Mouse (Mus musculus) heart, embryonic 16.5 days (tissue): ENCODE data around the gene Scyl3. TPM values are rescaled to one million over a fixed set of nuclear protein-coding genes. Genes with fewer than 3 reads are reported as not detected.

ENCODE experiments used
- ATAC-seq: fragments of 200-750 bp; cut with Nextera tagmentation; replicated peaks from 2 replicates; pipeline ENCODE4 v1.8.0; 2017; ENCODE audit warnings: moderate number of reproducible peaks; ENCODE audit not compliant: insufficient read depth, low FRiP score; ENCODE audit errors: extremely low read depth
- H3K27ac ChIP-seq: fragments of 300-500 bp; sonication (generic); 2 replicates; pipeline ENCODE4 v1.5.1; 2014; ENCODE audit warnings: mild to moderate bottlenecking, low read length, control low read depth, moderate library complexity
- H3K27me3 ChIP-seq: fragments of 300-500 bp; sonication (generic); 2 replicates; pipeline ENCODE4 v1.6.1; 2014; ENCODE audit warnings: low read length, mixed read lengths; ENCODE audit not compliant: control insufficient read depth, insufficient read depth
- H3K36me3 ChIP-seq: fragments of 300-500 bp; sonication (generic); 2 replicates; pipeline ENCODE4 v1.6.1; 2014; ENCODE audit not compliant: control insufficient read depth, insufficient read depth
- H3K4me1 ChIP-seq: fragments of 300-500 bp; sonication (generic); 2 replicates; pipeline ENCODE4 v1.6.1; 2014; ENCODE audit warnings: low read length, mixed read lengths; ENCODE audit not compliant: control insufficient read depth, insufficient read depth
- H3K4me2 ChIP-seq: fragments of 300-500 bp; sonication (generic); 2 replicates; pipeline ENCODE4 v1.6.1; 2014; ENCODE audit warnings: low read depth, mild to moderate bottlenecking, control low read depth, low read length
- H3K4me3 ChIP-seq: fragments of 300-500 bp; sonication (generic); 2 replicates; pipeline ENCODE4 v1.5.1; 2014; ENCODE audit warnings: mild to moderate bottlenecking, control low read depth, low read length
- H3K9ac ChIP-seq: fragments of 300-500 bp; sonication (generic); 2 replicates; pipeline ENCODE4 v1.6.1; 2014; ENCODE audit warnings: low read length, control low read depth
- H3K9me3 ChIP-seq: fragments of 300-500 bp; sonication (generic); replicated peaks from 2 replicates; pipeline ENCODE4 v1.6.1; 2016; ENCODE audit warnings: low read length; ENCODE audit not compliant: control insufficient read depth
- WGBS: fragments of 180-500 bp; shearing (Covaris S2); extraction: QIAGEN DNeasy Blood & Tissue Kit; methylation state at CpG from one replicate; pipeline ENCODE4 v1.1.7; 2014; 5-methylcytosine and 5-hydroxymethylcytosine counted together
- polyA plus RNA-seq: library from polyadenylated mRNA; unstranded; fragments of >200 nt; fragmentation: Nextera tagmentation; extraction: Ambion mirVana; gene quantifications from 2 replicates; pipeline ENCODE4 v1.2.1, GENCODE M21; 2015

The Scyl3 gene
- polyA plus RNA-seq, 1 experiment from 2014 or later = 10.8 TPM

- H3K9ac ChIP-seq = no peak overlapping the region
- H3K27me3 ChIP-seq = no peaks in the 10 kb centered on the region
- H3K4me2 ChIP-seq = no peak overlapping the region
- ATAC-seq = no peak
- WGBS = 27% methylated on average over 11 of the region's 11 CpGs
- H3K36me3 ChIP-seq = no peaks in the 10 kb centered on the region
- H3K4me1 ChIP-seq = no peaks in the 10 kb centered on the region
- no peak overlapping the region for H3K27ac ChIP-seq
- H3K4me3 ChIP-seq = no peak overlapping the region
- H3K9me3 ChIP-seq = no peaks in the 10 kb centered on the region
Measured at GRCm38 (mm10) chr1:163908389-163908788, 20.5 kb upstream of the Scyl3 start.

GRCm38 (mm10) chr1:163910343-163910742 lies 18.6 kb upstream of the Scyl3 start:
- no peak overlapping the region for H3K27ac ChIP-seq
- H3K4me3 ChIP-seq = no peak overlapping the region
- no peak for ATAC-seq
- 3% methylated on average over 2 of the region's 2 CpGs for WGBS
- no peak overlapping the region for H3K4me2 ChIP-seq
- H3K9ac ChIP-seq = no peak overlapping the region
- no peaks in the 10 kb centered on the region for H3K4me1 ChIP-seq
- H3K27me3 ChIP-seq = no peaks in the 10 kb centered on the region
- H3K36me3 ChIP-seq = no peaks in the 10 kb centered on the region
- no peaks in the 10 kb centered on the region for H3K9me3 ChIP-seq

- no peaks in the 10 kb centered on the region for H3K36me3 ChIP-seq
- H3K4me1 ChIP-seq = no peaks in the 10 kb centered on the region
- no peak overlapping the region for H3K9ac ChIP-seq
- H3K4me3 ChIP-seq = no peak overlapping the region
- H3K27me3 ChIP-seq = no peaks in the 10 kb centered on the region
- H3K27ac ChIP-seq = no peak overlapping the region
- H3K9me3 ChIP-seq = no peaks in the 10 kb centered on the region
- WGBS = 86% methylated on average over 9 of the region's 9 CpGs
- ATAC-seq = no peak
- H3K4me2 ChIP-seq = no peak overlapping the region
Measured at GRCm38 (mm10) chr1:163910785-163911184, 18.1 kb upstream of the Scyl3 start.

- no peaks in the 10 kb centered on the region for H3K9me3 ChIP-seq
- no peak overlapping the region for H3K4me3 ChIP-seq
- no peaks in the 10 kb centered on the region for H3K27me3 ChIP-seq
- no peak overlapping the region for H3K27ac ChIP-seq
- WGBS = 90% methylated on average over 11 of the region's 11 CpGs
- H3K36me3 ChIP-seq = 0 out of 2 replicates have a peak, but pooled peaks cover 2% of the 10 kb centered on the region
- no peaks in the 10 kb centered on the region for H3K4me1 ChIP-seq
- no peak overlapping the region for H3K4me2 ChIP-seq
- no peak overlapping the region for H3K9ac ChIP-seq
- no peak for ATAC-seq
Measured at GRCm38 (mm10) chr1:163911981-163912380, 16.9 kb upstream of the Scyl3 start.

- no peaks in the 10 kb centered on the region for H3K4me1 ChIP-seq
- H3K9ac ChIP-seq = no peak overlapping the region
- H3K27me3 ChIP-seq = no peaks in the 10 kb centered on the region
- H3K27ac ChIP-seq = no peak overlapping the region
- ATAC-seq = no peak
- H3K9me3 ChIP-seq = no peaks in the 10 kb centered on the region
- WGBS = 87% methylated on average over 5 of the region's 5 CpGs
- H3K36me3 ChIP-seq = 0 out of 2 replicates have a peak, but pooled peaks cover 2% of the 10 kb centered on the region
- no peak overlapping the region for H3K4me2 ChIP-seq
- no peak overlapping the region for H3K4me3 ChIP-seq
Measured at GRCm38 (mm10) chr1:163917349-163918160, 11.3 kb upstream of the Scyl3 start.

GRCm38 (mm10) chr1:163924093-163924492 lies 4.8 kb upstream of the Scyl3 start:
- H3K9ac ChIP-seq = no peak overlapping the region
- WGBS = 67% methylated on average over 8 of the region's 8 CpGs
- ATAC-seq = no peak

GRCm38 (mm10) chr1:163929636-163930457 lies 947 bp downstream of the Scyl3 start:
- under 1% methylated on average over 77 of the region's 77 CpGs for WGBS
- Histone ChIP-seq H3K9ac (peak overlapping the region; percentile 94), H3K27ac (peak overlapping the region; percentile 70), H3K9me3 (no peaks in the 10 kb centered on the region), H3K27me3 (no peaks in the 10 kb centered on the region), H3K4me2 (peak overlapping the region; percentile 67), H3K4me1 (peaks cover 7% of the 10 kb centered on the region), H3K36me3 (peaks cover 14% of the 10 kb centered on the region), H3K4me3 (peak overlapping the region; percentile 94)
- ATAC-seq = peak; percentile 94

More at GRCm38 (mm10) chr1:163924093-163924492, 4.8 kb upstream of the Scyl3 start:
- Histone ChIP-seq H3K4me2 (no peak overlapping the region), H3K4me1 (no peaks in the 10 kb centered on the region), H3K9me3 (no peaks in the 10 kb centered on the region), H3K27ac (no peak overlapping the region), H3K4me3 (no peak overlapping the region), H3K36me3 (no peaks in the 10 kb centered on the region), H3K27me3 (no peaks in the 10 kb centered on the region)

- WGBS = 3% methylated on average over 12 of the region's 12 CpGs
- Histone ChIP-seq H3K4me3 (peak overlapping the region; percentile 94), H3K4me2 (peak overlapping the region; percentile 67), H3K27me3 (no peaks in the 10 kb centered on the region), H3K9ac (peak overlapping the region; percentile 94), H3K36me3 (peaks cover 19% of the 10 kb centered on the region), H3K4me1 (peaks cover 7% of the 10 kb centered on the region), H3K9me3 (no peaks in the 10 kb centered on the region), H3K27ac (peak overlapping the region; percentile 70)
- peak; percentile 14; the same call in 1 of the 2 replicates for ATAC-seq
Measured at GRCm38 (mm10) chr1:163930458-163930794, 1.5 kb downstream of the Scyl3 start.

- Histone ChIP-seq H3K27ac (no peak overlapping the region), H3K27me3 (no peaks in the 10 kb centered on the region), H3K4me1 (peaks cover 7% of the 10 kb centered on the region), H3K9ac (no peak overlapping the region), H3K4me3 (no peak overlapping the region), H3K9me3 (no peaks in the 10 kb centered on the region), H3K4me2 (no peak overlapping the region), H3K36me3 (peaks cover 29% of the 10 kb centered on the region)
- no peak for ATAC-seq
- 79% methylated on average over 8 of the region's 8 CpGs for WGBS
Measured at GRCm38 (mm10) chr1:163931801-163932200, 2.9 kb downstream of the Scyl3 start.
